Comparison of ENCODE assay signal across 7 mouse cellular contexts in genomic region chr4:141011556-141012328, GRCm38 (mm10). TPM values are rescaled to one million over a fixed set of nuclear protein-coding genes. Genes with fewer than 3 reads are reported as not detected.
A peak's percentile ranks its signal among the peaks of the same experiment; 100 is the strongest.
DNase-seq lines count a peak whose midpoint lies in the region; ATAC-seq and TF ChIP-seq lines count a peak whose summit lies in the region.

No protein-coding gene starts in this region.

- peak; percentile 31; the same call in 1 of the 2 replicates for ATAC-seq in cerebellum, adult (ENCODE audit: insufficient number of reproducible peaks, low FRiP score, low TSS enrichment)
- ATAC-seq in heart, embryonic 12.5 days (ENCODE audit: insufficient number of reproducible peaks, low FRiP score) = no peak
- ATAC-seq in limb, embryonic 13.5 days (ENCODE audit: low FRiP score, low read depth) = peak; percentile 3; the same call in 1 of the 2 replicates
- ATAC-seq in neural tube, embryonic 15.5 days (ENCODE audit: low FRiP score) = no peak
- ATAC-seq in megakaryocyte progenitor cell, adult 5-6 weeks (replicated peaks; ENCODE audit: poor library complexity) = no peak

- no peak for DNase-seq in right cerebral cortex, adult 18-20 months

- peaks cover 4% of the 10 kb centered on the region; the same call in 1 of the 2 replicates for H3K9me3 ChIP-seq in heart, embryonic 12.5 days (replicated peaks)
- H3K9me3 ChIP-seq in limb, embryonic 13.5 days = no peaks in the 10 kb centered on the region
- no peaks in the 10 kb centered on the region for H3K9me3 ChIP-seq in neural tube, embryonic 15.5 days (replicated peaks)

- H3K9ac ChIP-seq in heart, embryonic 12.5 days = peak overlapping the region; percentile 83
- peak overlapping the region; percentile 88 for H3K9ac ChIP-seq in limb, embryonic 13.5 days
- H3K9ac ChIP-seq in neural tube, embryonic 15.5 days (replicated peaks) = peak overlapping the region; percentile 77

- no peak for TF ChIP-seq CTCF in cortical plate, adult 2 months (IDR thresholded peaks at IDR 0.05; ENCODE audit: extremely low read depth, insufficient read depth, low read length)

- peaks cover 9% of the 10 kb centered on the region; the same call in 1 of the 2 replicates for H3K4me1 ChIP-seq in cortical plate, adult 2 months (ENCODE audit: control insufficient read depth, insufficient read depth, low read length)
- peaks cover 38% of the 10 kb centered on the region for H3K4me1 ChIP-seq in heart, embryonic 12.5 days (replicated peaks)
- peaks cover 56% of the 10 kb centered on the region for H3K4me1 ChIP-seq in limb, embryonic 13.5 days
- H3K4me1 ChIP-seq in neural tube, embryonic 15.5 days = peaks cover 37% of the 10 kb centered on the region

- 52% methylated on average over 14 of the region's 14 CpGs for WGBS in heart, embryonic 12.5 days
- WGBS in limb, embryonic 13.5 days = 21% methylated on average over 14 of the region's 14 CpGs
- WGBS in neural tube, embryonic 15.5 days = 43% methylated on average over 14 of the region's 14 CpGs

- peak overlapping the region; percentile 72 for H3K4me2 ChIP-seq in heart, embryonic 12.5 days
- peak overlapping the region; percentile 92 for H3K4me2 ChIP-seq in limb, embryonic 13.5 days (replicated peaks)
- H3K4me2 ChIP-seq in neural tube, embryonic 15.5 days = peak overlapping the region; percentile 84

- H3K4me3 ChIP-seq in cortical plate, adult 2 months (ENCODE audit: insufficient read depth, low read length) = peak overlapping the region; percentile 59; the same call in 1 of the 2 replicates
- peak overlapping the region; percentile 62 for H3K4me3 ChIP-seq in heart, embryonic 12.5 days
- peak overlapping the region; percentile 82 for H3K4me3 ChIP-seq in limb, embryonic 13.5 days
- H3K4me3 ChIP-seq in neural tube, embryonic 15.5 days (replicated peaks) = peak overlapping the region; percentile 55

- H3K36me3 ChIP-seq in heart, embryonic 12.5 days = peaks cover 48% of the 10 kb centered on the region
- peaks cover 59% of the 10 kb centered on the region for H3K36me3 ChIP-seq in limb, embryonic 13.5 days
- peaks cover 48% of the 10 kb centered on the region for H3K36me3 ChIP-seq in neural tube, embryonic 15.5 days

- TF ChIP-seq POLR2A in cortical plate, adult 2 months (IDR thresholded peaks at IDR 0.05; ENCODE audit: extremely low read depth, insufficient read depth, low read length) = no peak

- 0 out of 2 replicates have a peak overlapping the region, but pooled peaks have one; percentile 40 for H3K27ac ChIP-seq in cortical plate, adult 2 months (ENCODE audit: insufficient read depth, low read length)
- H3K27ac ChIP-seq in heart, embryonic 12.5 days (ENCODE audit: poor library complexity, severe bottlenecking) = peak overlapping the region; percentile 70
- H3K27ac ChIP-seq in limb, embryonic 13.5 days = peak overlapping the region; percentile 93
- H3K27ac ChIP-seq in neural tube, embryonic 15.5 days (replicated peaks) = peak overlapping the region; percentile 68

- no peaks in the 10 kb centered on the region for H3K27me3 ChIP-seq in heart, embryonic 12.5 days (replicated peaks)
- no peaks in the 10 kb centered on the region for H3K27me3 ChIP-seq in limb, embryonic 13.5 days
- no peaks in the 10 kb centered on the region for H3K27me3 ChIP-seq in neural tube, embryonic 15.5 days (replicated peaks)

RNA-seq across cellular contexts. Expression of gene Mfap2, which starts 1.5 kb away (rescaled TPM):
- 9.6 and 10.9 TPM in 2 replicates for polyA plus RNA-seq in cortical plate, adult 2 months (2012; rRNA removed)
- 245 and 246 TPM in 2 replicates for polyA plus RNA-seq in heart, embryonic 12.5 days (2016; fragmentation: Nextera tagmentation; extraction: Ambion mirVana)
- 757 and 803 TPM in 2 replicates for polyA plus RNA-seq in limb, embryonic 13.5 days (2015; fragmentation: Nextera tagmentation; extraction: Ambion mirVana)
- polyA plus RNA-seq in neural tube, embryonic 15.5 days (2015; fragmentation: Nextera tagmentation; extraction: Ambion mirVana) = 210 and 222 TPM in 2 replicates
- not detected in 2 replicates for total RNA-seq in megakaryocyte progenitor cell, adult 5-6 weeks (2015)
- not detected in 2 replicates for total RNA-seq in megakaryocyte progenitor cell, adult 5-6 weeks (2017)

RNA-seq across cellular contexts. Expression of gene Atp13a2, which starts 25.1 kb away (rescaled TPM):
- polyA plus RNA-seq in cortical plate, adult 2 months (2012; rRNA removed) = 180 and 187 TPM in 2 replicates
- 33.1 and 35.6 TPM in 2 replicates for polyA plus RNA-seq in heart, embryonic 12.5 days (2016; fragmentation: Nextera tagmentation; extraction: Ambion mirVana)
- polyA plus RNA-seq in limb, embryonic 13.5 days (2015; fragmentation: Nextera tagmentation; extraction: Ambion mirVana) = 37.4 and 41.8 TPM in 2 replicates
- polyA plus RNA-seq in neural tube, embryonic 15.5 days (2015; fragmentation: Nextera tagmentation; extraction: Ambion mirVana) = 162 and 188 TPM in 2 replicates
- 9.0 and 13.1 TPM in 2 replicates for total RNA-seq in megakaryocyte progenitor cell, adult 5-6 weeks (2015)
- 19.2 and 23.4 TPM in 2 replicates for total RNA-seq in megakaryocyte progenitor cell, adult 5-6 weeks (2017)

RNA-seq across cellular contexts. Expression of gene Crocc, which starts 48.6 kb away (rescaled TPM):
- polyA plus RNA-seq in cortical plate, adult 2 months (2012; rRNA removed) = 85.8 and 95.2 TPM in 2 replicates
- polyA plus RNA-seq in heart, embryonic 12.5 days (2016; fragmentation: Nextera tagmentation; extraction: Ambion mirVana) = 6.3 and 6.7 TPM in 2 replicates
- polyA plus RNA-seq in limb, embryonic 13.5 days (2015; fragmentation: Nextera tagmentation; extraction: Ambion mirVana) = 7.2 and 8.0 TPM in 2 replicates
- 4.5 and 4.9 TPM in 2 replicates for polyA plus RNA-seq in neural tube, embryonic 15.5 days (2015; fragmentation: Nextera tagmentation; extraction: Ambion mirVana)
- total RNA-seq in megakaryocyte progenitor cell, adult 5-6 weeks (2015) = 1.1 and 3.3 TPM in 2 replicates
- total RNA-seq in megakaryocyte progenitor cell, adult 5-6 weeks (2017) = 5.8 and 6.0 TPM in 2 replicates

RNA-seq across cellular contexts. Expression of gene Sdhb, which starts 50.7 kb away (rescaled TPM):
- 276 and 282 TPM in 2 replicates for polyA plus RNA-seq in cortical plate, adult 2 months (2012; rRNA removed)
- polyA plus RNA-seq in heart, embryonic 12.5 days (2016; fragmentation: Nextera tagmentation; extraction: Ambion mirVana) = 746 and 756 TPM in 2 replicates
- 387 and 396 TPM in 2 replicates for polyA plus RNA-seq in limb, embryonic 13.5 days (2015; fragmentation: Nextera tagmentation; extraction: Ambion mirVana)
- polyA plus RNA-seq in neural tube, embryonic 15.5 days (2015; fragmentation: Nextera tagmentation; extraction: Ambion mirVana) = 492 and 530 TPM in 2 replicates
- 160 and 167 TPM in 2 replicates for total RNA-seq in megakaryocyte progenitor cell, adult 5-6 weeks (2015)
- 91.4 and 129 TPM in 2 replicates for total RNA-seq in megakaryocyte progenitor cell, adult 5-6 weeks (2017)

Comparison
In these comparisons a context has a peak if more than half of its experiments do, and no peak if none do; other contexts are left out.
1. ATAC-seq: peak in cerebellum, adult (single experiment) and limb, embryonic 13.5 days (single experiment); none in heart, embryonic 12.5 days (single experiment), neural tube, embryonic 15.5 days (single experiment) and megakaryocyte progenitor cell, adult 5-6 weeks (single experiment).
2. H3K27ac ChIP-seq: peak in every context shown above with its lines; median percentile 93 in limb, embryonic 13.5 days; 70 in heart, embryonic 12.5 days; 68 in neural tube, embryonic 15.5 days; 40 in cortical plate, adult 2 months.
3. RNA of gene Mfap2, which starts 1.5 kb away (polyA plus RNA-seq): 757 to 803 TPM in limb, embryonic 13.5 days, 245 to 246 TPM in heart, embryonic 12.5 days and 210 to 222 TPM in neural tube, embryonic 15.5 days; 9.6 to 10.9 TPM in cortical plate, adult 2 months; every median in the first group is over 10 times any median in the second.
4. Peak in every context shown above with its lines, with median percentiles within 50 percentile points of each other: H3K4me3 ChIP-seq, H3K4me2 ChIP-seq and H3K9ac ChIP-seq.